Mouse (Mus musculus): Measurements from ENCODE around the gene Slbp.

DNA sequence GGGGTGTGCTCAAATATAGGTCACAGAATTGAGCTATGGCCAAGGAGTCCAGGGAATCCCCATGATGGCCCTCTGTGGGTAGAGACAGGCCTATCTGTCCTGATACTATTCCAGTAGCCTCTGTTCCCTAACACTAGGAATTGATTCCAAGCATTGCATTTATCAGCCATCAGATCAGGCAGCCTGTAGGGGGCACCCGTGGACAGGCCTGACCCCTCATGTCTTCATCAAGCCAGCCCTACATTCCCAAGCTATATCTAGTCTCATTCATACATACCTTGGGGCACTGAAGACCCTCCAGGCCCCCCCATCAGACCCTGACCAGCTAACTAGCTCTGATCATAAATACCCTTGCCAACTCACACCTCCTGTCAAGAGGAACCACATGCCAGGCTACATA is 23.6 kb upstream of the Slbp start:
- TF ChIP-seq CTCF (IDR thresholded peaks at IDR 0.05; ENCODE audit: control insufficient read depth, insufficient read depth, insufficient read length), result peak; percentile 29
- no peak for TF ChIP-seq CEBPB (IDR thresholded peaks at IDR 0.05; ENCODE audit: low read depth)
- no peak for TF ChIP-seq MAX (IDR thresholded peaks at IDR 0.05)
- TF ChIP-seq MYOD1 (IDR thresholded peaks at IDR 0.05; ENCODE audit: control insufficient read depth, insufficient read length, low read depth), result no peak
- no peak for TF ChIP-seq USF1 (IDR thresholded peaks at IDR 0.05; ENCODE audit: low read depth)
- no peak for TF ChIP-seq FOSL1 (IDR thresholded peaks at IDR 0.05; ENCODE audit: insufficient read depth, low read length, poor library complexity, severe bottlenecking)
